Mouse (Mus musculus) layer of hippocampus, adult 18-20 months (tissue): ENCODE measurements around the gene Ddx20. TPM values are rescaled to one million over a fixed set of nuclear protein-coding genes. Genes with fewer than 3 reads are reported as not detected.

Experiments used
- DNase-seq, 2 experiments: peaks; one replicate each; pipeline ENCODE4 v3.0.0; 2022; ENCODE audit warnings: low spot score in 2 of 2
- long read RNA-seq: library from polyadenylated mRNA; stranded (forward); transcript quantifications from one replicate; pipeline ENCODE4 v2.0.0, GENCODE M21; 2021
- total RNA-seq, 2 experiments: library from RNA; stranded (reverse); gene quantifications; 2 replicates each; pipeline ENCODE4 v1.2.3; 2021

Ddx20 gene
- 10 to 100 TPM; 12.0 to 13.5 TPM for total RNA-seq
- long read RNA-seq, transcript Ddx20-201 (11 exons, 2,905 nt) = major isoform, 17 of 18 reads
- long read RNA-seq, partial matches to known transcripts = 0 of 18 reads
- long read RNA-seq, other reads (novel, unspliced or antisense) = 1 of 18 reads

- DNase-seq = peak; percentile 92 to 94
Observed at GRCm38 (mm10) chr3:105687324-105688060, at the start of gene Ddx20. Ddx20 (minus strand) TSS chr3:105687574.

GRCm38 (mm10) chr3:105737070-105737469 lies 49.7 kb upstream of the Ddx20 start:
- no peak for DNase-seq

- no peak for DNase-seq
Observed at GRCm38 (mm10) chr3:105736148-105736547, 48.8 kb upstream of the Ddx20 start.

GRCm38 (mm10) chr3:105735285-105735684 lies 47.9 kb upstream of the Ddx20 start:
- no peak for DNase-seq

- DNase-seq = no peak
Observed at GRCm38 (mm10) chr3:105733538-105733937, 46.2 kb upstream of the Ddx20 start.

- DNase-seq = no peak
Observed at GRCm38 (mm10) chr3:105732360-105732759, 45.0 kb upstream of the Ddx20 start.

GRCm38 (mm10) chr3:105726037-105726436 lies 38.7 kb upstream of the Ddx20 start:
- peak in 1 of 2 experiments; percentile 85 for DNase-seq

GRCm38 (mm10) chr3:105722510-105722909 lies 35.1 kb upstream of the Ddx20 start:
- no peak for DNase-seq

GRCm38 (mm10) chr3:105721681-105722201 lies 34.4 kb upstream of the Ddx20 start:
- no peak for DNase-seq

GRCm38 (mm10) chr3:105720514-105720913 lies 33.1 kb upstream of the Ddx20 start:
- DNase-seq = no peak

- DNase-seq = no peak
Observed at GRCm38 (mm10) chr3:105719979-105720378, 32.6 kb upstream of the Ddx20 start.

- no peak for DNase-seq
Observed at GRCm38 (mm10) chr3:105718746-105719145, 31.4 kb upstream of the Ddx20 start.

GRCm38 (mm10) chr3:105717856-105718555 lies 30.6 kb upstream of the Ddx20 start:
- no peak for DNase-seq

GRCm38 (mm10) chr3:105716353-105717000 lies 29.1 kb upstream of the Ddx20 start:
- no peak for DNase-seq

- no peak for DNase-seq
Observed at GRCm38 (mm10) chr3:105714820-105715167, 27.4 kb upstream of the Ddx20 start.

- no peak for DNase-seq
Observed at GRCm38 (mm10) chr3:105714091-105714819, 26.9 kb upstream of the Ddx20 start.

- no peak for DNase-seq
Observed at GRCm38 (mm10) chr3:105712827-105713226, 25.5 kb upstream of the Ddx20 start.

- no peak for DNase-seq
Observed at GRCm38 (mm10) chr3:105711741-105712140, 24.4 kb upstream of the Ddx20 start.

GRCm38 (mm10) chr3:105710246-105710645 lies 22.9 kb upstream of the Ddx20 start:
- DNase-seq = no peak

GRCm38 (mm10) chr3:105707590-105707989 lies 20.2 kb upstream of the Ddx20 start:
- no peak for DNase-seq
